Mouse (Mus musculus): ENCODE measurements around the gene Ahcyl2.
A peak's percentile ranks its signal among the peaks of the same experiment; 100 is the strongest.

Ahcyl2 gene

DNA sequence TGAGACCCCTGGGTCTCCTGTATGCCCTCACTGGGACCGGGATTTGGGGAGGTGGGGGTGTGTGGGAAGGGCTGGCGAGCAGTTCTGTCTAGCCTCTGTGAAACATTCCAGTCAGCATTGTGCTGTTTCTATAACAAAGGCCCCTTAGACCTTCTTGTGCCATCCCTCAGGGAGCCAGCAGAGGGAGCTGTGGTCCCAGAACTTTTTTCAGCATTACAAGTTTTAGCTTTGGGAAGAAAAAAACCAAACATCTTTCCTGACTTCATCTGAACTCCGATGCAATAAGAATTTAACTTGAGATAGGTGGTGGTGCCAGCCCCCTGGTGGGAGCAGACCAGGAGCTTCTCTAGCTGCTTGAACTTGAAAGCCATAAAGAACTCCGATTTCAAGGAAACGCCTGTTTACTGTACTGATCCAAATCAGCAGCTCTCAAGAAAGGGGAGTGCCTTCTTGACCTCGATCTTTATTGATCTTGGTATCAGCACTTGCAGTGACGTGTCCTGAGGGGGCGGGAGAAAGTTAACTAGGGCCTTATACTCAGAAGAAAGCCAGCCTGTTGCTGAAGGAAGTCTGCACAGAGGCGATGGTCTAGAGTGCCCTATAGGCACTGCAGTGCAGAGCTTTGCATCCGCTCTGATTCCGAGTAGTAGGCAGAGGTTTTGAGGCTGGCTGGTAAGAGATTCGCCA is 85.5 kb downstream of the Ahcyl2 start:
- DNase-seq (ENCODE audit: low spot score) = peak; percentile 89

DNA sequence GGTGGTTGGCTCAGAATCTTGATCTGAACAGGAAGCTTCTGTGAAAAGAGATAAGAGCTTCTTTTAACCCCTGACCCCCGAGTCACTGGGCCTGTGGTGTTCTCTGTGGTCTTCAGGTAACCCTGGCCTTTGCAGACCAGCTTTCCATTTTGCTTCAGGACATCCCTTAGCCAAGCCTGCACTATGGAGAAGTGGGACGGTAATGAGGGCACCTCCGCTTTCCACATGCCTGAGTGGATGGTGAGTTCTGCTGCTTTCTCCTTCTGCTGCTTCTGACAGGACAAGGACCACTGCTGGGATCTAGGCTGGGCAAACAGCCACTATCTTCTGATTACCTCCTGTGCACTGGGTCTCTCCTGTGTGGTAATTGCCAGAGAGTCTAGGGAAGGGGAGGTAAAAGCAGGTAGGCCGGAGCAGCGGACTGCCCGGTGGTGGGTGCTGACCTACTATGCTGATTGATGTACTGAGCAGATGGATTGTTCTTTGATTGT is 86.1 kb downstream of the Ahcyl2 start:
- DNase-seq (ENCODE audit: low spot score) = no peak

DNA sequence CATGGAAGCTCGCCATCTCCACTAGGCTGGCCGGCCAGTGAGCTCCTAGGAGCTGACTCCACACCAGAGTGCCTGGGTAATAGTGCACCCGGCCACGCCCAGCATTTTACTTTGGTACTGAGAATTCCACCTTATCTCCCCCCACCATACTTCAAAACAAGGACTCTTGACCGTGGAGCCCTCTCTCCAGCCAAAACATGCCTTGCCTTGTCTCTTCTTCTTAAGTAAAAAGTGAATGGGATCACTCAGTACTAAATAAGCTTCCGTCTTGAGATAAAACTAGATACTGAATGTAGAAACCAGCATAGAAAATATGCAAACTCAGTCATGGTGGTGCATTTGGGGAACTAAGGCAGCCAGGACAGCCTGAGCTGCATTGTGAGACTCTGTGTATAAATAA is 90.8 kb downstream of the Ahcyl2 start:
- no peak for DNase-seq (ENCODE audit: low spot score)

DNA sequence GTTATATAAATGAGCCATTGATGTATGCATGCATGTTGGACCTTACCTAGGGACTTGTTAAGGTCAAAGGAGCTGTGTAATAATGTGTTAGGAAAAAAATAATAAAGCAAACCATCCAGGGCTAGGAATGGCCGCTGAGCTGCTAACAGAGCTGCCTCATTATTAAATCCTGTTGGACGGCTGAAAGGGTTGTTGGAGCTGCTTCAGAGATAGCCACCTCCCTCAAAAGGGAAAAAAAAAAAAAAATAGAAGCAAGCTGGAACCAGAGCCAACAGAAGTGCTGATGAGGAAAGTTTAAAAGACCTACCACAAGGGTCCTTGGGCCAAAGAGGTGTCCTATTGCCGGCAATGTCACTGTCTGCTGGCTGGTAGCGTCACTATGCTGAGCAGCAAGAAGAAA is 91.5 kb downstream of the Ahcyl2 start:
- no peak for DNase-seq (ENCODE audit: low spot score)

DNA sequence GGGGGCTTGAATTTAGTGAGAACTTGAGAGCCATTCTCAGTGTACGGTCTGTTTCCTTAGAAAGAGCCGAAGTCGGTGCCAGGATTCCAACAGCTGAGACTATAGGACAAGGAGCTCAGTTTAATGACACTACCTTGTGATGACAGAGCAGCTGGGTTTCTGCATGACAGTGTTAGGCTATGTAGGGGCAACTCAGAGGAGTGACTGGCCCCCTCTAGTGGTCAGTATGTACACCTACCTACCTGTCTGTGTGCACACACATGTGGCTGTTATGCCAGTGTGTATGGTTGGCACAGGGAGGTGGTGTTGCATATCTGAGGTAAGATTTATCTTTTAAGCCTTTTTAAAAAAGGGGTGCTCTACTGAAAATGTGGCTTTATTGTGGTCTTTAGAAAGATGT is 92.4 kb downstream of the Ahcyl2 start:
- DNase-seq (ENCODE audit: low spot score) = no peak

DNA sequence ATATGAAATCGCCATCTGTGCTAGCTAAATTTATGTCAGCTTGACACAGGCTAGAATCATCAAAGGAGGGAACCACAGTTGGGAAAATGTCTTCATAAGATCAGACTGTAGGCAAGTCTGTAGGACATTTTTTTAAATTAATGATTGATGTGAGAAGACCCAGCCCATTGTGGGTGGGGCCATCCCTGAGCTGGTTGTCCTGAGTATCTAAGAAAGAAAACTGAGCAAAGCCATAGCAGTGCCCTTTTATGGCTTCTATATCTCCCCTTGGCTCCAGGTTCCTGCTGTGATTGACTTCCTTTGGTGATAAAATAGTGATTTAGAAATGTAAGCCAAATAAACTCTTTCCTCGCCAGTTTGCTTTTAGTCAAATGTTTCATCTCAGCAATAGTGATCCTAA is 97.1 kb downstream of the Ahcyl2 start:
- DNase-seq (ENCODE audit: low spot score) = no peak

DNA sequence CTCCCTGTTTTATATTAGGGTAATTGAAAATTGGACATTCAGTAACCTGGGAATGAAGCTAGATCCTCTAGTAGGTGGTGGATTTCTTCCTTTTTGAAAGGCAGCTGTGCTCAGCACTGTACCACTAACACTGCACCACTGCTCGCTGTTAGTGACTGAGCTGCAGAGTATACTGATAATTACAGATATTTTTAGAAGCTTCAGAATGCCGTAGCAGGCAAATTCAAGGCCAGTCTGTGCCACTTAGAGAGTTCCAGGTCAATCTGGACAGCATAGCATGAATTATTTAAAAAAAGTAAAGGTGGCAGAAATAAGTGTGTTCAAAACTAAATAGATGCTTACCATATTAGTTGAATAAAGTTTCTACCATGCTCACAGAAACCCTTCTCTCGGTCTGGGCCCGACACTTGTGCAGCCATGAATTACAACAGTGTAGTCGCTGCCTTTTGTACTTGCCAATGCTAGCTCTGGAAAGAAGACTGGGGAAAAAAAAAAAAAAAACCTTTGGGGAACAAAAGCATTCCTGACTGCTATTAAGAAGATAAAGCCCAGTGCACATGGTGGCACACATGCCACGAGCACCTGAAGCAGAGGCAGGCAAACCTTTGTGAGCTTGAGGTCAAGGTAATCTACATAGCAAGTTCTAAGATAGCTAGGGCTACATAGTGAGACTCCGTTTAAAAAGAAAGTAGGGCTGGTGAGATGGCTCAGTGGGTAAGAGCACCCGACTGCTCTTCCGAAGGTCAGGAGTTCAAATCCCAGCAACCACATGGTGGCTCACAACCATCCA is 99.3 kb downstream of the Ahcyl2 start:
- no peak for DNase-seq (ENCODE audit: low spot score)

DNA sequence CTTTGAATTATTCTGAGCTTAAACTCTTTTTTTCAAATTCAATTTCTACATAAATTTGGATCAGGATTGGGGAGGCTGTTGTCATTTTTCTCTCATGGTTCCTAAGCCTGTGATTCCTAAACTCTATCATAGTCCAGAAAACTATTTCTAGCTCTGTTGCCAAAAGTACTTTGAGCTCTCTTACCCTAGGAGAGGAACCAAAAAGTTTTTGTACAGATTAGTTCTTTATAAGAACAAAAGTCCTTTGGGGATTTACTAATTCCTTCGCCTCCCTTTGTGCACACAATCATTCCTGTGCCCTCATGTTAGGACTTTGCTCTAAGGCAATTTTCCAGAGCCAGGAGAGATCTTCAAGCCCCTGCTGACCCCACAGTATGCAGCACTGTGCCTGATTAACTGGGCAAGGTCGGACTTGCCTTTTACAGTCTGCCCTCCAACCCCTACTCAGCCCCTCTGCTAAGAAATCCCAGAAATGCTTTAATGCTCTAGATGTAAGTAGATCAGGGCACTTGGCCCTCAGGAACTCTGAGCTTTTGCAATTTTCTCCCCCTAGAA is 100.6 kb downstream of the Ahcyl2 start:
- no peak for DNase-seq (ENCODE audit: low spot score)

DNA sequence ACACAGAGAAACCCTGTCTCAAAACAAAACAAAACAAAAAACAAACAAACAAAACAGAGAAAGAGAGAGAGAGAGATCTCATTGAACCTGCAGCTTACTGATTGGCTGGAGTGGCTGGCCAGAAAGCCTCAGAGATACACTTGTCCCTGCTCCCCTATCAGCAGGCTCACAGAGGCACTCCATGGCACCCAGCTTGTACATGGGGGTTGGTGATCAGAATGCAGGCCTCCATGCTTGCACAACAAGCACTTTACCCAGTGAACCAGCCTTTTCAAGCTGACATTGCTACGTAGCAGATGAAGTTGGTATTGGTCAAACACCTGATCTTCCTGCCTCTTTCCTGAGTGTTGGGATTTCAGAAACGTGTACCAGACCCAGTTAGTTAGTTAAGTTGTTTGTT is 105.8 kb downstream of the Ahcyl2 start:
- no peak for DNase-seq (ENCODE audit: low spot score)

DNA sequence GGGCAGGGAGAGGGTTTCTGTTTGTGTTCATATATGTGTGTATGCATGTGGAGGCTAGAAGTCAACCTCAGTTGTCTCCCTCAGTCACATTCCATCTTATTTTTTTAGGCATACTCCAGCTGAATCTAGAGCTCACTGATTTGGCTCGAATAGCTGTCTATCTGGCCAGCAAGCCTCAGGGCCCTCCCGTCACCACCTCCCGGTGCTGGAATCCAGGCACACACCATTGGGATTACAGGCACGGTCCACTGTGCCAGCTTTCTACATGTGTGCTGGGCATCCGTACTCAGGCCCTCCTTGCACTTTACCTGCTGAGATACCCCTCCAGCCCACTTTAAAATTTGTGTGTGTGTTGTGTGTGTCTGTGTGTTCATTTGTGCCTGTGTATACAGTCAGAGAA is 107.8 kb downstream of the Ahcyl2 start:
- no peak for DNase-seq (ENCODE audit: low spot score)

DNA sequence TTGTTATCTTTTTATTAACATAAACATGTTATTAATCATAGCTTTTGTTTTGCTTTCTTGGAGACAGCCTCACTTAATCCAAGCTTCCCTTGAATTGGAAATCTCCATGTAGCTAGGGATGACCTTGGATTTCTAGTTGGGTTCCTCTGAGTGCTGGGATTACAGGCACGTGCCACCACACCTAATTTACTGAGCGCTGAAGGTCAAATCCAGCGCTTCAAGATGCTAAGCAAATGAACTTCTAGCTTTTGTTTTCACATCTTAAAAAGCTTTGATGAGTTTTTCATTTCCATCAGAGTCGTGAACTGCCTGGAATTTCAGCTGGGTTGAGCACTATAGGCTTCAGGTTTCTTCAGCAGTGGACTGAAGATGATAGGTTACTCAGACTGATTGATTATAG is 109.0 kb downstream of the Ahcyl2 start:
- DNase-seq (ENCODE audit: low spot score) = no peak

DNA sequence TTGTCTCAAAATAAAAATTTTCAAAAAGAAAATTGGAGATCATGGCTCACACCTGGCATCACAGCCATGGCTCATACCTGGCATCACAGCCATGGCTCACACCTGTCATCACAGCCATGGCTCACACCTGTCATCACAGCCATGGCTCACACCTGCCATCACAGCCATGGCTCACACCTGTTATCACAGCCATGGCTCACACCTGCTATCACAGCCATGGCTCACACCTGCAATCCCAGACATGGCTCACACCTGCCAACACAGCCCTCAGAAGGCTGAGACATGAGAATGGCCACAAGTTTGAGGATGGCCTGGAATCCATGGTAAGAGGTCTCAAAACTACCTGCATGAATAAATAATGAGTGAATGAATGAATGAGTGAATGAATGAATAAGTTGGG is 111.8 kb downstream of the Ahcyl2 start:
- no peak for DNase-seq (ENCODE audit: low spot score)

DNA sequence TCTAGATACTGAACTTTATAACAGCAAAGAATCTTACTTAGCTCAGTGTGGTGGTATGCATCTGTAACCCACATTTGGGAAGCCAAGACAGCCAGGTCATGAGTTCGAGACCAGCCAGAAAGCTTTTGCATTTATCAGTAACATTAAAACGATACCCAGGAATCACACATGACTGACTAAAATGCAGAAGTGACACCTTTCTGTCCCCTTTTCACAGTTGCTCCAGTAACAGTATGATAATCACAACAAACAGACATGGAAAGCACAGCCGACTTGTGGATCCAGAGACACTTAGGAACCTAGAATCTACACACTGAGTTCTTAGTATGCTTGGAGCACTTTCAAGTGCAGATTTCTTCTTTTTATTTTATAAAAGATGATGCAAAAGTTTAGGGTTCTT is 113.0 kb downstream of the Ahcyl2 start:
- no peak for DNase-seq (ENCODE audit: low spot score)

DNA sequence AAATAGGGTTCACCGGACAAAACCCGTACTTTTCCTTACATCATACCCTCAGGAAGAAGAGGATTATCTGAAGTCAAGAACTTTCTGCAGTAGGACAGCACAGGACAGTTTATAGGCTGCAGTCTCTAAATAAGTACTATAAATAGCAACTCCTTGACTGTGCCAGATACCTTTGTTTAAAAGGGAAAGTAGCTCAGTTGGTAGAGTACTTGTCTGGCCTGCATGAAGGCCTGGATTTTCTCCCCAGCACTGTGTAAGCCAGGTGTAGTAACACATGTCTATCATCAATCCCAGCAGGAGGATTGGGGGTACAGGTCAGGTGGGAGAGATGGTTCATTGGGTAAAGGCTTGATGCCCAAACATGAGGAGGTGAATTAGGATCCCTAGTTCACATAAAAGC is 114.1 kb downstream of the Ahcyl2 start:
- DNase-seq (ENCODE audit: low spot score) = no peak

DNA sequence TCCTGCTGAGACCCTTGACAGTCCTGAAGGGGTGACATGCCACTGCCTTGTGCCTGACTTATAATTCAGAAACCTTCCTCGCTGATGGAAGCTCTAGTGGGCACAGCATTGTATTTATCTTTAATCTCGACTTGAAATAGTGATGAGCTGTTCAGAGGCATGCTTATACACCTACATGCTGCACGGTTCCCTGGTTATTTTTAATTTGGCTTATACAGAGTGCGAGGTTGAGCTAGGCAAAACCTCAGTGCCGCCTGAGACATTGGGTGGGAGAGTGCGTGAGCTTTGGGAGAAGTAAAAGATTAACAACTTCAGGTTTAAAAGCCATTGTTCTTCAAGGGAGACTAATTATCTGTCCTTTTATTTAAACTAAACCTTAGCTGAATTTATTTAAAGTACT is 115.1 kb downstream of the Ahcyl2 start:
- DNase-seq (ENCODE audit: low spot score) = no peak

DNA sequence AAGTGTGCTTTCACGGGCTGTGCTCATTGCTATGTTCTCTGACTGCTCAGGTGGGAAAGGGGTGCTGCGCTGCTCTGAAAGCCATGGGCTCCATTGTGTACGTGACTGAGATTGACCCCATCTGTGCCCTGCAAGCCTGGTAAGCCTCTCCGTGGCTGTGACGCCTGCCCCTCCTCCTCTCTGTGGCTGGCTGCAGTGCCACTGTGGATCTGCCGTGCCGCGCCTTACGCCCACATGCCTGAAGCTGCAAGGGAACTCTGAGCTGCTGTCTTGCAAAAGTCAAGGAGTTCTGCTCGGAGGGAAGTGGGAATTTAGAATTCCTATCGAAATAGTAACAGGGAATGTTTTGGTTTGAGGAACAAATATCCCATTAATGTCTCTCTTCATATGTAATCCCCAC is 123.3 kb downstream of the Ahcyl2 start:
- DNase-seq (ENCODE audit: low spot score) = no peak

DNA sequence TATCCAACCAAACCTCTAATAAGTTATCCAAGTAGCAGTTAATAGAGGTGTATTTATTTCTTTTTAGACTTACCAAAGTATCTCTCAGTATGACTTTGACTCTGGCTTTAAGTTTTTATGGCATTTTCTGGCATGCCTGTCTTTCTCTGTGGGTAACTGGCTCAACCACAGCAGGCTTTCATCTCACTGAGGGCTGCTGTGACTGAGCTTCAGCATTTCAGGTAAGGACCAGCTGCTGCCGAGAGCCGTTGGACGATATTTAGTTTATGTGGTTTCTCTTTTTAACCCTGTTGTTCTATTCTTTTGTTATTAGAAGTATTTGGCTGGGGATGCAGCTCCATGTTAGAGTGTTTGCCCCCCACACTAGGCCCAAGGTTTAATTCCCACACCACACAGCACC is 129.2 kb downstream of the Ahcyl2 start:
- DNase-seq (ENCODE audit: low spot score) = no peak

DNA sequence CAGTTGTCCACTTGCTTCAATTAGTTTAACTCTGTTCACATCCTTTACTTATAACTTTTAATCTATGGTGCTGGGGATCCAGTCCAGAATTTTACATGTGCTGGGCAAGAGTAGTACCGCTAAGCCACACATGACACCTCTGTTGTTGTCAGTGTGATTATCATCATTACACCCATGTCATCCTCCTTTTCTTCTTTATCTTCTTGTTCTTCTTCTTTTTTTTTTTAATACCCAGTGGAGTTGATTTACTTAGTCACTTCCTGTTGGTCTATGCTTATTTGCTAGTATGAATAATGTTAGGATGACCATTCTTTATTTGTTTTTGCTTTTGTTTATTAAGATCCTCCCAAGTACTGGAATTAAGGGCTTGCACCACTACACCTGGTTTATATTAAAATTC is 133.6 kb downstream of the Ahcyl2 start:
- no peak for DNase-seq (ENCODE audit: low spot score)

DNA sequence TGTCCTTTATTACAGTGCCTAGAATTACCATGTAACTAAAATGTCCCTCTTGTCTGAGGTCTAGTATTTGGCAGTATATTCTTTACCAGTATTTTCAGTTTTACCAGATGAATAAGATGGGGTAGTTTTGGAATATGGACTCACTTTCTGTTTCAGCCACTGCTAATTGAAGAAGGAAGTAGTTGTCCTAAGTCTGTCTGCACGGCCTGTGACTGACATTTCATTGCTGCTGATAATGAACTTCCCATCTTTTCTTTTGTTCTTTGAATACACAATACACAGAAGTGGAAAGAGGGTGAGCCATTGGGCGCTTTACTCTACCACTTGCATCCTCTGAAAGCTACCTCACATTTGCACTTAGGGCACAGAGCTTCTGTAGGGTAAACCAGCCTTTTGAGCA is 134.4 kb downstream of the Ahcyl2 start:
- DNase-seq (ENCODE audit: low spot score) = no peak

DNA sequence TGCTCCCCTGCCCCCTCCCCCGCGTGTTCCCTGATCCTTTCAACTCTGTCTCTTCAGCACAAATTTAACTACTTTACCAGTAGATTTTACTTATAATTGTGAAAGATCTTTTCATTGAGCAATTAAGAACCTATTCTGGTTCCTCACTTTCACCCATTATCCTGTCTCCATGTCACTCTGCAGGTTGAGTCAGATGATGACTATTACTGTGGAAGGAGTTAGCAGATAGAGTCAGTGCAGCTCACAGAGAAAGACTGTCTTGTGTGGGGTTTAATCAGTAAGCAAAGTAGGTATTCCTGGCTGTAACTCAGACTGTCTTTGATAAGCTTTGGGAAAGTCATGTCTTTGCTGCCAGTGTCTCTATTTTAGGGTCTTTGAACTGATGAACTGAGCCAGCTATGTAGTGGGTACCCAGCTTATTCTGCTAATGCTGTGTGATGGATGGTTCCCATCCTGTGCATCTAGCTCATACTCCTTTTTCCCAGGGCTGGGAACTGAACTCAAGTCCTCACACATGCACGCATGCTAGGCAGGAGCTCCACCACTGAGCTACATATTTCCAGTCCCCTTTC is 135.6 kb downstream of the Ahcyl2 start:
- no peak for DNase-seq (ENCODE audit: low spot score)

DNA sequence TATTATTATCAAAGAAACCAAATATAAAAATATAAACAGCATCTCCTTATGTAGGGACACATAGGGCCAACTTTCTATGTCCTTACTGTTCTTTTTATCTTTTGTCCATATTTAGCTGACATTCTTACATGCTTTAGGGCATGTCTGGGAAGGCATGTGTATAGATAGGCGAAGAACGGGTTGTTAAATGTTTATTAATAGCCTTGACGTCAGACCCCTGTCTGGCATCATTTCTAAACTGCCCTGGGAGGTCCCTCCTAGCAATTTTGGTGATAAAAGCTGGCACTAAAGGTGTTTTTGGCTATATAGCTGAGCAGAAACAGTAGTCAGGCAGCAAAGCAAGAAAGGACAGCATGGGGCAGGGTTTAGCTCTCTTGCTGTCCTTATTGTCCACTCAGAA is 136.5 kb downstream of the Ahcyl2 start:
- DNase-seq (ENCODE audit: low spot score) = no peak

DNA sequence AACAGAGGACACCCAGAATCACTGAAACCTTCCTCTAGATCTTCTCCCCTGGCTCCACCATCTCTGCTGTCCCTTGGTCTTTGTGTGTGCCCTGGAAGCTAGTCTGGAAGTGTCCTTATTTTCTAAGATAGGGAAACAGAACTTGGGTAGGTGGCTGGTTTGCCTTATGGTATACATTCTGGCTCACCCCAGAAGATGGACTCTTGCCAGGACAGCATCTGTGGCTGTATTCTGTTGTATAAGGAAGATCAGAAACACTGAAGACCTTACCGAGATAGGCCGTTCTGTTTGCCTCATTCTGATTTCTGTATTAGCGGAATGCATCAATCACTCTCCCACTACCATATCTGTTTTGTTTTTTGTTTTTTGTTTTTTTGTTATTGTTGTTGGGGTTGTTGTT is 142.8 kb downstream of the Ahcyl2 start:
- DNase-seq (ENCODE audit: low spot score) = no peak

DNA sequence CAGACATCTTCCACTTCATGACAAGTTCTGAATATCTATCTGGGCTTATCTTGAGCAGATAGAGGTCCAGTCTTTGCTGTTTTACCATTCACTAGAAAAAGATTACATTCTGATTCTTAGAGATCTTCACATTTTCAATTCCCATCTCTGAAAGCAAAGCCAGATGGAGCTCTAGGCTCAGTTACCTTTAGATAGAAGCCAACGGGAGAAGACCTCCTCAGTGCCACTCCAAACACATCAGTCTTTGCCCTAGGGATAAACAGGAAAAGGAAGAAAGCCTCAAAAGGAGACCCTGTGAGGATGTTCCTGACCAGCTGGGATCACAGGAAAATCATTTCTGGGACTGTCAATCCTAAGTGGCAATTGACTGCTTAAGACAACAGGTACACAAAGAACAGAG is 145.9 kb downstream of the Ahcyl2 start:
- no peak for DNase-seq (ENCODE audit: low spot score)
